Mouse (Mus musculus): ENCODE results near the gene Zbtb22. TPM values are rescaled to one million over a fixed set of nuclear protein-coding genes. Genes with fewer than 3 reads are reported as not detected.

The Zbtb22 gene
- polyA plus RNA-seq, 1 experiment from 2014 or later = 13.6 TPM

DNA sequence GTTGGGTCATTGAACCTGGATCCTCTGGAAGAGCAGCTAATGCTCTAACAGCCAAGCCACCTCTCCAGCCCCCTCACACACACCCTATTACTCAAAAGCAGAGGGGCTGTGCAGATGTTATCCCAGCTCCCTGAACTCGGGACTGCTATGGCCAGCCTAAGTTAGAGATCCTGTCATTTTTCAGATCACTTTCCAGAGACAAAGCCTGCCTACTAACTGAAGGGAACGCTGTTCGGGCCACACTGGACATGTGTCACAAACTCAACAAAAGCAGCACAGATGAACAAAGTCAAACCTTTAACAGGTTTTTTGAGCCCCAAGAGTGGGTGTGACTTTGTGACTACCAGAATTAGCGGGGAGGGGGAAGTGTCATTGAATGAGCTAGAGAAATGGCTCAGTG is 37.2 kb downstream of the Zbtb22 start:
- 69% methylated on average over 4 of the region's 4 CpGs for WGBS (ENCODE audit: insufficient replicate concordance)
- Histone ChIP-seq H3K9ac (peak overlapping the region; percentile 84), H3K9me3 (replicated peaks) (no peaks in the 10 kb centered on the region), H3K36me3 (peaks cover 66% of the 10 kb centered on the region), H3K4me1 (peaks cover 68% of the 10 kb centered on the region), H3K27ac (peak overlapping the region; percentile 92), H3K4me2 (peak overlapping the region; percentile 90), H3K4me3 (peak overlapping the region; percentile 80), H3K27me3 (replicated peaks) (no peaks in the 10 kb centered on the region)
- no peak for ATAC-seq

DNA sequence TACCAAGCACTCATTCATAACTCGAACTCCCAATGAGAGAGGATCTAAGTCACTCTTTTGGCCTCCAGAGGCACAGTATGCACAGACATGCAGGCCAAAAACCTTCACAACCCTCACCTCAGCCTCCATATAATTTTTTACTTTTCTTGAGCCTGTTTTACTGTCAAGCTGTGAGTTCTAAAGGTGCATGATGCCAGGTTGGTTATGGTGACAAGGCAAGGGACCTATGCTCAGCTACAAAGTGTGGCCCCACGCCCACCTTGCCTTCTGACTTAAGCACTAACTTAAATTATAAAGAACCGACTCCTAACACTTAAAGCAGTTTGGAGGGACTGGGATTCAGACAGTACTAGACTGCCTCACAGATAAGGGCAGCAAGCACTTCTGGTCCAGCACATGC is 37.6 kb downstream of the Zbtb22 start:
- peak overlapping the region; percentile 90 for H3K4me2 ChIP-seq
- H3K27me3 ChIP-seq (replicated peaks) = no peaks in the 10 kb centered on the region
- H3K9me3 ChIP-seq (replicated peaks) = no peaks in the 10 kb centered on the region
- peak overlapping the region; percentile 92 for H3K27ac ChIP-seq
- 58% methylated on average over 3 of the region's 3 CpGs for WGBS (ENCODE audit: insufficient replicate concordance)
- H3K36me3 ChIP-seq = peaks cover 65% of the 10 kb centered on the region
- no peak for ATAC-seq
- peak overlapping the region; percentile 84 for H3K9ac ChIP-seq
- peaks cover 68% of the 10 kb centered on the region for H3K4me1 ChIP-seq
- peak overlapping the region; percentile 80 for H3K4me3 ChIP-seq

GRCm38 (mm10) chr17:33953961-33954565 is 38.4 kb downstream of the Zbtb22 start:
- 21% methylated on average over 5 of the region's 5 CpGs for WGBS (ENCODE audit: insufficient replicate concordance)
- peak overlapping the region; percentile 90 for H3K4me2 ChIP-seq
- H3K27me3 ChIP-seq (replicated peaks) = no peaks in the 10 kb centered on the region
- H3K36me3 ChIP-seq = peaks cover 65% of the 10 kb centered on the region
- H3K4me3 ChIP-seq = peak overlapping the region; percentile 80
- H3K4me1 ChIP-seq = peaks cover 68% of the 10 kb centered on the region
- no peak for ATAC-seq
- no peaks in the 10 kb centered on the region for H3K9me3 ChIP-seq (replicated peaks)
- H3K27ac ChIP-seq = peak overlapping the region; percentile 92
- H3K9ac ChIP-seq = peak overlapping the region; percentile 84

DNA sequence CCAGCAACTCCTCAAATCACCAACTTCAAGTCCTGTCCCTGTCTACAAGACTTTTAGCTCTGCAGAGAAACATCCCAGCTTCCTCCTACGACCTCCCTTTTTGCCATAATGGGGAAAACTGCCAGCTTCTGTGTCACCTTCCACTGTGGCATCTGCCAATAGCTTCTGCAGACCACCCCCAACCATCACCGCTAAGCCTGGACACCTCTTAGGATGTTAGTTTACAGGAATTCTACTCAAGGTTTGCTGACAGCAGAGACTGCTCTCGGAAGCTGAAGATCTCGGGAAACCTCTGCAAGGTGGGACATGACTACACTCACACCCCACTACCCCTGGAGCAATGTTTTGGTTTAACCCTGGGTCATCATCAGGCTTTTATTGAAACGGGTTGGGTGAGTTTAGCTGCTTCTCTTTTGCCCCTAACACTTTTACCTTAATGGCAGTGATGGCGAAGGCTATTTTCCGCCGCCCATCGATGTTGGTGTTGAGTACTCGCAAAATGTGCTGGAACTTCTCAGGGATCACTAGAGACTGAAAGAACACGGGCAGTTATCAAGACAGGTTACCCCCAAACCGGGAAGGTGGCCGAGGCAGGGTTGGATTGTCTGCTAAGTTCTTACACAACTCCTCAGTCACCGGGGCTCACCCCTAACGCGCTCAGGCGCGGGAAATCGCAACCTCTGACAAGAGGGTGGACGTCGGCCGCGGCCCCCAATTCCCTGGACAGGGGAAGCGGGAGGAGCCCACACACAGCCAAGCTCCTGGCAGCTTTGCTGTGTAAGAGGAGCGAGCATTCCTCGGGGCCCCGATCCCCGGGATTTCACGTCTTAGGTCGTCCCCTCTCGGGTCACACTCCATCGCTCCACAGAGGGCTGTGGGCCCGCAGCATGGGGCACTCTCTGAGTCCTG is 39.2 kb downstream of the Zbtb22 start:
- Histone ChIP-seq H3K9me3 (replicated peaks) (no peaks in the 10 kb centered on the region), H3K4me3 (peak overlapping the region; percentile 80), H3K9ac (peak overlapping the region; percentile 84), H3K4me1 (peaks cover 64% of the 10 kb centered on the region), H3K4me2 (peak overlapping the region; percentile 90), H3K36me3 (peaks cover 65% of the 10 kb centered on the region), H3K27me3 (replicated peaks) (no peaks in the 10 kb centered on the region), H3K27ac (peak overlapping the region; percentile 92)
- under 1% methylated on average over 33 of the region's 33 CpGs for WGBS (ENCODE audit: insufficient replicate concordance)
- ATAC-seq = no peak

- under 1% methylated on average over 50 of the region's 50 CpGs for WGBS (ENCODE audit: insufficient replicate concordance)
- peak within 1 kb of the TSS; percentile 80 for H3K4me3 ChIP-seq
- no peaks in the 10 kb centered on the region for H3K27me3 ChIP-seq (replicated peaks)
- peaks cover 56% of the 10 kb centered on the region for H3K4me1 ChIP-seq
- peak within 1 kb of the TSS; percentile 91 for H3K4me2 ChIP-seq
- ATAC-seq = peak; percentile 81
- peak within 1 kb of the TSS; percentile 92 for H3K27ac ChIP-seq
- peak within 1 kb of the TSS; percentile 84 for H3K9ac ChIP-seq
- no peaks in the 10 kb centered on the region for H3K9me3 ChIP-seq (replicated peaks)
- H3K36me3 ChIP-seq = peaks cover 65% of the 10 kb centered on the region
These were observed 40.0 kb downstream of the Zbtb22 start, which contains the start of the genes Vps52 and Rps18 for GRCm38 (mm10) chr17:33955555-33956214. Gene Vps52, plus strand, starts transcription at chr17:33955812. Gene Rps18, minus strand, starts transcription at chr17:33956001.

DNA sequence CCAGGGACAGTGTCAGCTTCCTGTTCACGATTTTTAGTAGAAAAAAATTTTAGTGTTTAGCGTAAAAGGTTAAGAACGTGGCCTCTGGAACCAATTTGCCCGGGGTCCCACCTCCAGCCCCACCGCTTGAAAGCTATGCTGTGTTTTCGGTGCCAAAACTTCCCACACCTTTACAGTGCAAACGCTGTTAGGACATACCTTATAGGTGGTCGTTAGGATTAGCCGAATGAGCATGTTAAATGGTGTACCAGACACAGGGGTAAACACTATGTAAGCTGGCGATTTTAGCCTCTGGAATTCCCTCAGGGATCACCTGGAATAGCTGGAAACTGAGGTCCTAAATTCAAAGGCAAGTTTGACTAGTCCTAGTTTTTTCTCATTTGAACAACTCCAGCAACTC is 40.6 kb downstream of the Zbtb22 start:
- H3K36me3 ChIP-seq = peaks cover 70% of the 10 kb centered on the region
- no peaks in the 10 kb centered on the region for H3K9me3 ChIP-seq (replicated peaks)
- ATAC-seq = no peak
- peak overlapping the region; percentile 91 for H3K4me2 ChIP-seq
- peak overlapping the region; percentile 80 for H3K4me3 ChIP-seq
- 3% methylated on average over 10 of the region's 10 CpGs for WGBS (ENCODE audit: insufficient replicate concordance)
- peak overlapping the region; percentile 90 for H3K27ac ChIP-seq
- peak overlapping the region; percentile 84 for H3K9ac ChIP-seq
- H3K4me1 ChIP-seq = peaks cover 49% of the 10 kb centered on the region
- no peaks in the 10 kb centered on the region for H3K27me3 ChIP-seq (replicated peaks)

DNA sequence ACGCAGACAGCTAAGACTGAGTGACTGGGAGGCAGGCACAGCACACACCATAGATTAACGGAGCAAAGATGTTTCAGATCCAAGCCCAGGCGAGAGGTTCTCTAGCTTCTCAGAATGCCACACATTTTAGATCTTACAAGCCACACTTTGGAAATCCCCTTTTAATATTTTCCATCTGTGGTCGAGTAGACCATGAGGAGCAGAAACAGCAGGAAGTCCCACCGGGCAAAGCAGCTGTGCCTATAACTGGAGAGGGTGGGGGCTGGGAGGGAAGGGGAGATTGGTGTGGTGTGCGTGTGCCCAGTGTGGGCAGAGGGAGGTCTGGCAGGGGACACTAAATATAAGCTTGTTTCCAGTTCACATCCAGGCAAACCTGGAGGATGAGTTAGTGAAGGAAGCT is 41.8 kb downstream of the Zbtb22 start:
- WGBS (ENCODE audit: insufficient replicate concordance) = 80% methylated on average over 6 of the region's 6 CpGs
- Histone ChIP-seq H3K27me3 (replicated peaks) (no peaks in the 10 kb centered on the region), H3K4me1 (peaks cover 38% of the 10 kb centered on the region), H3K36me3 (peaks cover 73% of the 10 kb centered on the region), H3K9me3 (replicated peaks) (no peaks in the 10 kb centered on the region), H3K27ac (no peak overlapping the region), H3K4me3 (no peak overlapping the region), H3K4me2 (0 out of 2 replicates have a peak overlapping the region, but pooled peaks have one; percentile 91), H3K9ac (no peak overlapping the region; the same call in 1 of the 2 replicates)
- ATAC-seq = no peak

DNA sequence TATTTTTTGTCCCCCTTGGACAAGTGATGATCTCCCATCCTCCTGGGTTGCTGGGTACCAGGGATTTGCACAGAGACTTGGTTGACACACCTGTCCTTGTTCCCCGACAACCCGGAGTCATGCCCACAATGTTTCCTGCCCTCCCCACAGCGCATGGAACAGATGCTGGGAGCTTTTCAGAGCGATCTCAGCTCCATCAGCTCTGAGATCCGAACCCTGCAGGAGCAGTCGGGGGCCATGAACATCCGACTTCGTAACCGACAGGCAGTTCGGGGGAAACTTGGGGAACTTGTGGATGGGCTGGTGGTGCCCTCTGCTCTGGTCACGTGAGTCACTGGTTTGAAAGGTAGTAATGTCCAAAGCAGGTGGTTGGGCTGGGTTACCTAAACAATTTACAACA is 42.7 kb downstream of the Zbtb22 start:
- Histone ChIP-seq H3K4me2 (no peak overlapping the region), H3K27ac (no peak overlapping the region), H3K27me3 (replicated peaks) (no peaks in the 10 kb centered on the region), H3K36me3 (peaks cover 73% of the 10 kb centered on the region), H3K9me3 (replicated peaks) (no peaks in the 10 kb centered on the region), H3K4me1 (peaks cover 28% of the 10 kb centered on the region), H3K4me3 (no peak overlapping the region), H3K9ac (no peak overlapping the region)
- no peak for ATAC-seq
- 87% methylated on average over 11 of the region's 11 CpGs for WGBS (ENCODE audit: insufficient replicate concordance)

GRCm38 (mm10) chr17:33959135-33959534 is 43.4 kb downstream of the Zbtb22 start:
- H3K27ac ChIP-seq = no peak overlapping the region
- ATAC-seq = no peak
- H3K9ac ChIP-seq = no peak overlapping the region
- no peak overlapping the region for H3K4me3 ChIP-seq
- H3K9me3 ChIP-seq (replicated peaks) = no peaks in the 10 kb centered on the region
- no peak overlapping the region for H3K4me2 ChIP-seq
- peaks cover 73% of the 10 kb centered on the region for H3K36me3 ChIP-seq
- 88% methylated on average over 13 of the region's 13 CpGs for WGBS (ENCODE audit: insufficient replicate concordance)
- no peaks in the 10 kb centered on the region for H3K27me3 ChIP-seq (replicated peaks)
- peaks cover 21% of the 10 kb centered on the region for H3K4me1 ChIP-seq

DNA sequence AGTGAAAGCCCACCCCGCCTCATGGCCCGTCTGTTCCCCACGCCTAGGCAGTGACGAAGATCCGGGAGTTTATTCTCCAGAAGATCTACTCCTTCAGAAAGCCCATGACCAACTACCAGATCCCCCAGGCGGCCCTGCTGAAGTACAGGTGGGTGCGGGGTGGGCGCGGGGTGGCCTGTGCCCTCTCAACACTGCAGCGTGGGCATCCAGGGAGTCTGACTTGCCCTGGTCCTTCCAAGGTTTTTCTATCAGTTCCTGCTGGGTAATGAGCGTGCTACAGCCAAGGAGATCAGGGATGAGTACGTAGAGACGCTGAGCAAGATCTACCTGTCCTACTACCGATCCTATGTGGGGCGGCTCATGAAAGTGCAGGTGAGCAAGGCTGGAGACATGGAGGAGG is 44.2 kb downstream of the Zbtb22 start:
- 89% methylated on average over 15 of the region's 15 CpGs for WGBS (ENCODE audit: insufficient replicate concordance)
- H3K36me3 ChIP-seq = peaks cover 70% of the 10 kb centered on the region

GRCm38 (mm10) chr17:33962876-33963275 is 47.2 kb downstream of the Zbtb22 start:
- Histone ChIP-seq H3K27ac (no peak overlapping the region), H3K4me2 (no peak overlapping the region), H3K36me3 (peaks cover 86% of the 10 kb centered on the region), H3K4me1 (no peaks in the 10 kb centered on the region), H3K27me3 (replicated peaks) (no peaks in the 10 kb centered on the region), H3K9me3 (replicated peaks) (no peaks in the 10 kb centered on the region), H3K9ac (no peak overlapping the region), H3K4me3 (no peak overlapping the region)
- no peak for ATAC-seq
- 85% methylated on average over 7 of the region's 7 CpGs for WGBS (ENCODE audit: insufficient replicate concordance)

More for the DNA sequence above, 44.2 kb downstream of the Zbtb22 start:
- H3K4me1 ChIP-seq = peaks cover 15% of the 10 kb centered on the region
- no peak for ATAC-seq
- no peaks in the 10 kb centered on the region for H3K27me3 ChIP-seq (replicated peaks)
- no peak overlapping the region for H3K27ac ChIP-seq
- no peak overlapping the region for H3K9ac ChIP-seq
- no peaks in the 10 kb centered on the region for H3K9me3 ChIP-seq (replicated peaks)
- H3K4me2 ChIP-seq = no peak overlapping the region
- no peak overlapping the region for H3K4me3 ChIP-seq

All from liver, embryonic 12.5 days (tissue).